Mouse (Mus musculus): ENCODE measurements at regions not wholly inside any gene's neighbourhood (a gene's known extent, or its start where the extent isn't known, plus 50 kb on each side); places are given as distances from the start of the nearest gene placed in this dataset.
A peak's percentile ranks its signal among the peaks of the same experiment; 100 is the strongest.

GRCm38 (mm10) chr3:21356831-21357712, 719.4 kb upstream of the Tbl1xr1 start:
- Histone ChIP-seq H3K36me3 (ENCODE audit: control insufficient read depth, insufficient read depth, low read length) (no peaks in the 10 kb centered on the region), H3K9me3 (ENCODE audit: control insufficient read depth, low read length) (no peaks in the 10 kb centered on the region), H3K27ac (ENCODE audit: low read depth, low read length) (no peak overlapping the region), H3K4me3 (ENCODE audit: low read length) (no peak overlapping the region), H3K9ac (ENCODE audit: low read depth, low read length) (no peak overlapping the region), H3K27me3 (replicated peaks; ENCODE audit: control insufficient read depth, insufficient read depth, low read length) (no peaks in the 10 kb centered on the region), H3K4me1 (ENCODE audit: control insufficient read depth, insufficient read depth, low read depth, low read length) (peaks cover 7% of the 10 kb centered on the region), H3K4me2 (ENCODE audit: low read length) (no peak overlapping the region)
- ATAC-seq: peak; percentile 94
- 44% methylated on average over 6 of the region's 6 CpGs for WGBS

- Histone ChIP-seq H3K36me3 (ENCODE audit: control insufficient read depth, insufficient read depth, low read length) (no peaks in the 10 kb centered on the region), H3K27me3 (replicated peaks; ENCODE audit: control insufficient read depth, insufficient read depth, low read length) (no peaks in the 10 kb centered on the region), H3K4me2 (ENCODE audit: low read length) (no peak overlapping the region), H3K9me3 (ENCODE audit: control insufficient read depth, low read length) (no peaks in the 10 kb centered on the region), H3K27ac (ENCODE audit: low read depth, low read length) (no peak overlapping the region), H3K4me3 (ENCODE audit: low read length) (no peak overlapping the region), H3K9ac (ENCODE audit: low read depth, low read length) (no peak overlapping the region), H3K4me1 (ENCODE audit: control insufficient read depth, insufficient read depth, low read depth, low read length) (peaks cover 7% of the 10 kb centered on the region)
- WGBS: 83% methylated on average over 6 of the region's 6 CpGs
- peak; percentile 35 for ATAC-seq
Measured at GRCm38 (mm10) chr3:21358068-21358467, 718.4 kb upstream of the Tbl1xr1 start.

GRCm38 (mm10) chr3:21361069-21361468, 715.4 kb upstream of the Tbl1xr1 start:
- WGBS: 90% methylated on average over 3 of the region's 3 CpGs
- ATAC-seq: no peak
- H3K9me3 ChIP-seq (ENCODE audit: control insufficient read depth, low read length): no peaks in the 10 kb centered on the region

GRCm38 (mm10) chr3:21379816-21380215, 696.6 kb upstream of the Tbl1xr1 start:
- H3K9me3 ChIP-seq (ENCODE audit: control insufficient read depth, low read length): no peaks in the 10 kb centered on the region
- H3K27me3 ChIP-seq (replicated peaks; ENCODE audit: control insufficient read depth, insufficient read depth, low read length): no peaks in the 10 kb centered on the region
- ATAC-seq: no peak
- no peak overlapping the region for H3K4me2 ChIP-seq (ENCODE audit: low read length)
- WGBS: 83% methylated on average over 2 of the region's 2 CpGs
- H3K27ac ChIP-seq (ENCODE audit: low read depth, low read length): no peak overlapping the region
- H3K4me3 ChIP-seq (ENCODE audit: low read length): no peak overlapping the region
- no peaks in the 10 kb centered on the region for H3K36me3 ChIP-seq (ENCODE audit: control insufficient read depth, insufficient read depth, low read length)
- no peaks in the 10 kb centered on the region for H3K4me1 ChIP-seq (ENCODE audit: control insufficient read depth, insufficient read depth, low read depth, low read length)
- no peak overlapping the region for H3K9ac ChIP-seq (ENCODE audit: low read depth, low read length)

More at GRCm38 (mm10) chr3:21361069-21361468, 715.4 kb upstream of the Tbl1xr1 start:
- peaks cover 7% of the 10 kb centered on the region for H3K4me1 ChIP-seq (ENCODE audit: control insufficient read depth, insufficient read depth, low read depth, low read length)
- no peak overlapping the region for H3K9ac ChIP-seq (ENCODE audit: low read depth, low read length)
- no peak overlapping the region for H3K4me3 ChIP-seq (ENCODE audit: low read length)
- no peak overlapping the region for H3K27ac ChIP-seq (ENCODE audit: low read depth, low read length)
- no peaks in the 10 kb centered on the region for H3K27me3 ChIP-seq (replicated peaks; ENCODE audit: control insufficient read depth, insufficient read depth, low read length)
- H3K4me2 ChIP-seq (ENCODE audit: low read length): no peak overlapping the region
- no peaks in the 10 kb centered on the region for H3K36me3 ChIP-seq (ENCODE audit: control insufficient read depth, insufficient read depth, low read length)

- no peaks in the 10 kb centered on the region for H3K9me3 ChIP-seq (ENCODE audit: control insufficient read depth, low read length)
- H3K4me1 ChIP-seq (ENCODE audit: control insufficient read depth, insufficient read depth, low read depth, low read length): no peaks in the 10 kb centered on the region
- H3K36me3 ChIP-seq (ENCODE audit: control insufficient read depth, insufficient read depth, low read length): no peaks in the 10 kb centered on the region
- H3K4me2 ChIP-seq (ENCODE audit: low read length): no peak overlapping the region
- H3K9ac ChIP-seq (ENCODE audit: low read depth, low read length): no peak overlapping the region
- WGBS: 48% methylated on average over 3 of the region's 3 CpGs
- no peak overlapping the region for H3K27ac ChIP-seq (ENCODE audit: low read depth, low read length)
- no peaks in the 10 kb centered on the region for H3K27me3 ChIP-seq (replicated peaks; ENCODE audit: control insufficient read depth, insufficient read depth, low read length)
- no peak for ATAC-seq
- H3K4me3 ChIP-seq (ENCODE audit: low read length): no peak overlapping the region
Measured at GRCm38 (mm10) chr3:21381072-21381471, 695.4 kb upstream of the Tbl1xr1 start.

GRCm38 (mm10) chr3:21403551-21403950, 672.9 kb upstream of the Tbl1xr1 start:
- 98% methylated on average over 2 of the region's 2 CpGs for WGBS
- Histone ChIP-seq H3K4me1 (ENCODE audit: control insufficient read depth, insufficient read depth, low read depth, low read length) (no peaks in the 10 kb centered on the region), H3K27me3 (replicated peaks; ENCODE audit: control insufficient read depth, insufficient read depth, low read length) (no peaks in the 10 kb centered on the region), H3K4me2 (ENCODE audit: low read length) (no peak overlapping the region), H3K9ac (ENCODE audit: low read depth, low read length) (no peak overlapping the region), H3K27ac (ENCODE audit: low read depth, low read length) (no peak overlapping the region), H3K4me3 (ENCODE audit: low read length) (no peak overlapping the region), H3K9me3 (ENCODE audit: control insufficient read depth, low read length) (no peaks in the 10 kb centered on the region), H3K36me3 (ENCODE audit: control insufficient read depth, insufficient read depth, low read length) (no peaks in the 10 kb centered on the region)
- ATAC-seq: no peak

- Histone ChIP-seq H3K4me1 (ENCODE audit: control insufficient read depth, insufficient read depth, low read depth, low read length) (no peaks in the 10 kb centered on the region), H3K9me3 (ENCODE audit: control insufficient read depth, low read length) (no peaks in the 10 kb centered on the region)
Measured at GRCm38 (mm10) chr3:21404058-21404457, 672.4 kb upstream of the Tbl1xr1 start.

GRCm38 (mm10) chr3:21407077-21407476, 669.4 kb upstream of the Tbl1xr1 start:
- no peak overlapping the region for H3K27ac ChIP-seq (ENCODE audit: low read depth, low read length)
- no peak overlapping the region for H3K4me2 ChIP-seq (ENCODE audit: low read length)
- H3K4me3 ChIP-seq (ENCODE audit: low read length): no peak overlapping the region
- H3K4me1 ChIP-seq (ENCODE audit: control insufficient read depth, insufficient read depth, low read depth, low read length): no peaks in the 10 kb centered on the region
- H3K27me3 ChIP-seq (replicated peaks; ENCODE audit: control insufficient read depth, insufficient read depth, low read length): no peaks in the 10 kb centered on the region
- ATAC-seq: no peak
- H3K9me3 ChIP-seq (ENCODE audit: control insufficient read depth, low read length): no peaks in the 10 kb centered on the region
- H3K9ac ChIP-seq (ENCODE audit: low read depth, low read length): no peak overlapping the region
- no peaks in the 10 kb centered on the region for H3K36me3 ChIP-seq (ENCODE audit: control insufficient read depth, insufficient read depth, low read length)
- 92% methylated on average over 5 of the region's 5 CpGs for WGBS

More at GRCm38 (mm10) chr3:21404058-21404457, 672.4 kb upstream of the Tbl1xr1 start:
- no peak overlapping the region for H3K9ac ChIP-seq (ENCODE audit: low read depth, low read length)
- no peaks in the 10 kb centered on the region for H3K27me3 ChIP-seq (replicated peaks; ENCODE audit: control insufficient read depth, insufficient read depth, low read length)
- no peak for ATAC-seq
- H3K4me2 ChIP-seq (ENCODE audit: low read length): no peak overlapping the region
- H3K36me3 ChIP-seq (ENCODE audit: control insufficient read depth, insufficient read depth, low read length): no peaks in the 10 kb centered on the region
- no peak overlapping the region for H3K27ac ChIP-seq (ENCODE audit: low read depth, low read length)
- 83% methylated on average over 3 of the region's 3 CpGs for WGBS
- no peak overlapping the region for H3K4me3 ChIP-seq (ENCODE audit: low read length)

GRCm38 (mm10) chr3:21412010-21412409, 664.4 kb upstream of the Tbl1xr1 start:
- H3K9me3 ChIP-seq (ENCODE audit: control insufficient read depth, low read length): no peaks in the 10 kb centered on the region
- H3K27ac ChIP-seq (ENCODE audit: low read depth, low read length): no peak overlapping the region
- H3K4me3 ChIP-seq (ENCODE audit: low read length): no peak overlapping the region
- H3K9ac ChIP-seq (ENCODE audit: low read depth, low read length): no peak overlapping the region
- H3K4me1 ChIP-seq (ENCODE audit: control insufficient read depth, insufficient read depth, low read depth, low read length): no peaks in the 10 kb centered on the region
- whole genome bisulfite sequencing: 90% methylated on average over 2 of the region's 2 CpGs
- H3K36me3 ChIP-seq (ENCODE audit: control insufficient read depth, insufficient read depth, low read length): no peaks in the 10 kb centered on the region
- no peak for ATAC-seq
- H3K27me3 ChIP-seq (replicated peaks; ENCODE audit: control insufficient read depth, insufficient read depth, low read length): no peaks in the 10 kb centered on the region
- H3K4me2 ChIP-seq (ENCODE audit: low read length): no peak overlapping the region
